Mouse (Mus musculus) adrenal gland, postnatal 14 days (tissue): ENCODE measurements around the gene Otor. TPM values are rescaled to one million over a fixed set of nuclear protein-coding genes. Genes with fewer than 3 reads are reported as not detected.

Experiments used
- DNase-seq: peaks from one replicate; pipeline ENCODE4 v3.0.0; 2021; ENCODE audit warnings: mixed read lengths
- long read RNA-seq, 2 experiments: library from polyadenylated mRNA; stranded (forward); transcript quantifications; one replicate each; pipeline ENCODE4 v2.0.0; 2021
- total RNA-seq: library from RNA; stranded (reverse); gene quantifications from 2 replicates; pipeline ENCODE4 v1.2.3, GENCODE M21; 2021

Otor gene
- total RNA-seq, result not detected in 2 replicates
- long read RNA-seq, experiment 1, result 0 reads
- long read RNA-seq, experiment 2, result 0 reads

- no peak for DNase-seq
Measured at GRCm38 (mm10) chr2:143078198-143078851, at the start of gene Otor. Gene Otor, plus strand, starts transcription at chr2:143078473.

DNA sequence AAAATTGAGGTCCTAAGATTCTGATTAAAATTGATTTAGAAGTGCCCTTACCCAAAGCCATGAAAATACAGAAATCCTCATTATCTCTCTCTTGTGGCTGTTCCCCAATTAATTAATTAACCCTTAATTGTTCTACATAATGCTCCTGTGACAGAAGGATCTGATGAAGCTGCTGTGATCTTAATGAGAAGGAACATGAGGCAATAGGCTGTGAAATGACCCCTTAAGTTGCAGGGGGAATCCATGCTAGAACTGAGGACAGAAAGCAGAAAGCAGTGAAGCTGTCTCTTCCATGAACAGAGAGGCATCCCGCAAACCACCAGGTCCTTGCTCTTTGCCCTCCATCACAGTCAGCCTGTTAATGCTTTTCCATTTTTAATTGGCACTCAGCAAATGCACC, 47.0 kb upstream of the Otor start:
- no peak for DNase-seq

DNA sequence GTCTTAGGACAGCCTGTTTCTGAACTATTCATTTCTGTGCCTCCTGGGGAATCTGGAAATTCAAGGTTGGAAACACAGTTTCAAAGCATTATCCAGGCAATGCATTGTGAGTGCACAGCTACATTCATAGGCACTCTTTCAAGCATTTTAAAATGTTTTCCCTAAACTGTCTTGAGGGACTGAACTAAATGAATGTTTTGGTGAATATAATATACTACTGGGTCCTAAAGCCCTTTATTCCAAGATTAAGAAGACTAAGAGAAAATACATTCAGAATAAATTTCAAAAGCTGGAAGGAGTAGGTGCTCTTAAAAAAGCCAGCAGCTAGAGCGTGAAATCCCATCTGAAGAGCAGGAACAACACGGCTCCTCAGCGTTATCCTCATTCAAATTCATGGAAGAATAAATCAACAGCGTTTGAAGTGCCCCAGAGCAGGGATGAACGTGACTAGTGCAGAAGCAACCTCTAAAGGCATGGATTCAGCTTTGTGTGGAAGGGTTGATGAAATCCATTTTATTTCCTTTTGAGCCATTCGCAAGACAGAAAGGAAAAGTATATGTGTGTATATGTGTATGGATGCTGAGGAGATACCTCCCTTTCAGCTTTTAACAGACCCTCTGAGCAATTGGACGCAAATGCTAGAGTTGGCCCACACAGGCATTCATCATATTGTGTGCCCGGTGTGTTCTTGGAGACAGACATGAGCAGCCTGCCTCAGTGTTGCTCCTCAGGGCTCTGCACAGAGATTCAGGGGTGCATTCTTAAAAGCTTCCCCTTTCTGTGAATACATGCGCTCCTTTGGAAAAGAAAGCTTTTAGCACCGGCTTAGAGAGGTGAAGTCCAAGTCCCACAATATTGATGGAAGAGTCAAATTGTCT, 45.7 kb upstream of the Otor start:
- DNase-seq, result no peak

DNA sequence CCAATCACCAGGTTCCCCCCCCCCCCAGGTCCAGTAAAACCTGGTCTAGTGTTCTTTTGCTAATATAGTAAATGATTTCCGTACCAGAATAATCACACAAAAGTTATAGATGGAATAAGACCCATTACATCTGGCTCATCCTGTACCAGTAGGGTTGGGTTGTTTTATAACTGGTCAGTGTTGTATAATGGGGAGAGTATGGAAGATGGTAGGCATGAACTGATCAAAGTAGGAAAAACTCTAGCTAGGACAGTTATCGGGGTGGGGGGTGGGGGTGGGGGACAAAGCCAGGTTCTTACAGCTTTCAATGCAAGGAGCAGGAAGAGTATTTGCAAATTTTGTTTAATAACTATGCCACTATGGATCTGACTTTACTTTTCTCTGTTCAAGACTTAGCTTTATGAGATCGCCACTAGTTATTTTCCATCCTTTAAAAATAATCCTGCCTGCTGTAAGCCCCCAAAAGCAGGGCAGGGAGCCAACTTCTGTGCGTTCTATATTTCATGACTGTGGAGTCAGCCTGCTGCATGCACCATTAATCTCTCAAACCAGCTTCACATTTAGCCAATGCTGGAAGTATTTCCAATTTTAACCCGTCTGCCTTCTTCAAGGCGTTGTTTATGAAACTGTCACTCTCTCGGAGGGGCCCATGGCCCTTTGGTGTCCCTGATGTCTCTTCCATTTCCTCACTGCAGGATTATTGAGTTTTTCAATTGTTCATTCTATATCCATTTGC, 43.8 kb upstream of the Otor start:
- no peak for DNase-seq

GRCm38 (mm10) chr2:143035086-143035593, 43.1 kb upstream of the Otor start:
- no peak for DNase-seq

GRCm38 (mm10) chr2:143041596-143041995, 36.7 kb upstream of the Otor start:
- DNase-seq, result peak; percentile 21

- no peak for DNase-seq
Measured at GRCm38 (mm10) chr2:143055251-143055650, 23.0 kb upstream of the Otor start.

DNA sequence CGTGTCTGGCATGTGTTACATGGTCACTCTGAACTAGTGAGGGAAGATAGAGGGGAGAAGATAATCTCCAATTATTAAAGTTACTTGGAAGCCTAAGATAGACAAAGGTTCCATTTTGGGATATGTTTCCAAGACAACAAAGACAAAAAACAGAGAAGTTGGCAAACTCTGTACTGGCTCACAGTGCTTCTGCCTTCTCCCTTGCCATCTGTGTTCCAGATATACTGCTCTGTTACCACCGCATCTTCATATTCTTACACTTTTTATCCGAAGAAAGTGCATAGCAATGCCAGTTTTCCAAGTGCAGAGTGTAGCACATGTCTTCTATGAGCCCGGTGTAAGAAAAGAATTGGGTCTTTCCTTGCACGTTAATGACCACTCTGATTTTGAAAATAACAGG, 21.5 kb upstream of the Otor start:
- no peak for DNase-seq

- DNase-seq, result no peak
Measured at GRCm38 (mm10) chr2:143062432-143062811, 15.9 kb upstream of the Otor start.

- DNase-seq, result peak; percentile 96
Measured at GRCm38 (mm10) chr2:143062812-143063792, 15.2 kb upstream of the Otor start, which contains the start of gene Snrpb2. Gene Snrpb2, plus strand, starts transcription at chr2:143063039.

DNA sequence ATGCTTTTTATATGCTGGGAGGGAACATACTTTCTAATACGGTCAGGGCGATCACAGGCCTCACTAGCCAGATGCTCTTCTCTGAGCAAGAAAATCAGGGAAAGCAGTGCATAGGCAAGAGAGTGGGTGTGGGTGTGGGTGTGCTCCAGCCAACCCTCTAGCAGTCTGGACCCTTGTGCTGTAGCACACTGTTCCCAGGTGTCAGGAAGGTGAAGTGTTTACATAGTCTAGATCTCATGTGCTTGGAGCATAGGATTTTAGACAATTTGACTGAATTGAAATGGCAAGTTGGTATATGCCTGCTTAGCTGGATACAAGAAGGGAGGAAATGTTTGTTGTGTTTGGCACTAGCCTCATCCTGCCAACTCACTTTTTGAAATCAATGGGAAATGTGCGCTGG, 12.4 kb upstream of the Otor start:
- no peak for DNase-seq

- DNase-seq, result no peak
Measured at GRCm38 (mm10) chr2:143081693-143082092, 3.4 kb downstream of the Otor start.

GRCm38 (mm10) chr2:143084852-143085397, 6.7 kb downstream of the Otor start:
- no peak for DNase-seq

DNA sequence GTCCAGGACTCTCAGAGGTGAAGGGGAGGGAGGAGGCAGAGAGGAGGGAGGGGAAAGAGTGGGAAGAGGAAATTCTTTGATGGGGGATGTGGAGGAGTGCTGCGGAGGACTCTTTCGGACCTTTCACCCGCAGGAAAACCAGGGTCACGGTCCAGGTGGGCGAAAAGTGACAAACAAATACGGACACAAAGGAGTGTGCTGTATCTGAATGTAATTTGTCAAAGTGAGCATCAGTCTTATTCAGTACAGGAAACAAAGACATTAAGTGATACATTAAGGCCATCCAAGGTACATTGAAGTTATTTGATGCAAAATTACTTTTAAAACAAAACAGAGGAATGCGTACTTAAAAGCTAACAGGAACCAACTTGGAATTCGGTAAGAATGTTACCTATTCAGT, 11.6 kb downstream of the Otor start:
- no peak for DNase-seq

- DNase-seq, result peak; percentile 74
Measured at GRCm38 (mm10) chr2:143093726-143094125, 15.5 kb downstream of the Otor start.

GRCm38 (mm10) chr2:143094761-143095160, 16.5 kb downstream of the Otor start:
- DNase-seq, result no peak

DNA sequence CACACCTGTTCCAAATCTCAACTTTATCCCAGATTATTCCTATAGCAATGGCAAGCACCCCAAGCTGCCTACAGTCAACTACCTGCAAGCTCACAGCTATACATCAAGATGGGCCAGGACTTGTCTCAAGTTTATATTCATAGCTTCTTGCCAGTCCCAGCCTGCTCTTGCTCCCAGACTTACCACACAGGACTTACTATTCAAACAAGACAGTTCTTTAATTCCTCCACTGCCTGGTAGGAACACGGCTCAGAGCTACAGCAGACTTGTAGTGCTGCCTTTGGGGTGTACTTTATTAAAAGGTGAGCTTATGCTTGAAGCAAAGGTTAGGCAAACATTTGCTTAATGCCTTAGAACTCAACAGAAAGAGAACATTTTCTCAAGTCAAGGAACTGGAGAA, 18.9 kb downstream of the Otor start:
- no peak for DNase-seq

- no peak for DNase-seq
Measured at GRCm38 (mm10) chr2:143113859-143114258, 35.6 kb downstream of the Otor start.

GRCm38 (mm10) chr2:143114716-143115115, 36.4 kb downstream of the Otor start:
- DNase-seq, result no peak

GRCm38 (mm10) chr2:143117453-143117852, 39.2 kb downstream of the Otor start:
- peak; percentile 22 for DNase-seq

DNA sequence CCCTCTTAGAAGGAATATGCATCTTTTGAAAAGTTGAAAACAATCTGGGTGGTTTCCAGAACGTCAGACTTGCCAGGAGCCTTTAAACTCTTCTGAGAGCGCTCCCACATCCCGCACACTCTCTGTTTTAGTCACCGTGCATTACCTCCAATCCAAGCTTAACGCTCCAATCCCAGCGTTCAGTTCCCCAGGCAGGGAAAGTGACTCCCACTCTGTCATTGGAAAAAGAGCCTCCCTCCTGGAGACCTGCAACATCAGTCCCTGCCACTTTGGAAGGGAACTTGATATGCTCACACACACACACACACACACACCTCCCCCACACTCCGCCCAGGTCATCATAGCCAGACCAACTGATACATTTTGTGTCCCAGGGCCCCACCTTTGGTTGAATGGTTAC, 39.9 kb downstream of the Otor start:
- DNase-seq, result no peak
